Mouse (Mus musculus) MEL (cell line): ENCODE measurements around the gene Psmc3. TPM values are rescaled to one million over a fixed set of nuclear protein-coding genes. Genes with fewer than 3 reads are reported as not detected.

Source experiments
- DNase-seq: peaks from one replicate; pipeline ENCODE4 v3.0.0; 2011; ENCODE audit warnings: low read depth, low spot score
- H3K27ac ChIP-seq: 2 replicates; pipeline ENCODE4 v1.5.1; 2012; ENCODE audit warnings: low read depth, mild to moderate bottlenecking, control low read depth, low read length, moderate library complexity; ENCODE audit not compliant: control insufficient read depth
- H3K27me3 ChIP-seq, 2 experiments: fragments of 150-350 bp in 1 of 2; sonication (generic) in 1 of 2; 2 replicates each; pipeline ENCODE4 v1.6.1; 2012; ENCODE audit warnings: low read length in 2 of 2, mild to moderate bottlenecking in 2 of 2, improper control_type of control experiment in 1 of 2, moderate library complexity in 1 of 2; ENCODE audit not compliant: insufficient read depth in 2 of 2, control insufficient read depth in 1 of 2
- H3K36me3 ChIP-seq, 2 experiments: 2 replicates each; pipeline ENCODE4 v1.6.1; 2012 to 2014; ENCODE audit warnings: low read length in 2 of 2, improper control_type of control experiment in 1 of 2, inconsistent platforms in 1 of 2, mild to moderate bottlenecking in 1 of 2; ENCODE audit not compliant: insufficient read depth in 2 of 2, control insufficient read depth in 1 of 2
- H3K4me1 ChIP-seq, 2 experiments: fragments of 150-350 bp in 1 of 2; sonication (generic) in 1 of 2; 2 replicates each; pipeline ENCODE4 v1.6.1; 2012; ENCODE audit warnings: low read length in 2 of 2, improper control_type of control experiment in 1 of 2, mild to moderate bottlenecking in 1 of 2; ENCODE audit not compliant: insufficient read depth in 2 of 2, control insufficient read depth in 1 of 2
- H3K4me3 ChIP-seq, 2 experiments: fragments of 150-350 bp in 1 of 2; sonication (generic) in 1 of 2; 2 replicates each; pipeline ENCODE4 v1.5.1; 2012; ENCODE audit warnings: low read depth in 2 of 2, low read length in 2 of 2, mild to moderate bottlenecking in 2 of 2, moderate library complexity in 2 of 2, control low read depth in 1 of 2, improper control_type of control experiment in 1 of 2; ENCODE audit not compliant: control insufficient read depth in 1 of 2, insufficient read depth in 1 of 2
- H3K79me2 ChIP-seq: 2 replicates; pipeline ENCODE4 v1.6.1; 2012; ENCODE audit warnings: mild to moderate bottlenecking, low read length, moderate library complexity; ENCODE audit not compliant: control insufficient read depth, poor library complexity, insufficient read depth
- H3K9ac ChIP-seq: 2 replicates; pipeline ENCODE4 v1.6.1; 2012; ENCODE audit warnings: low read depth, mild to moderate bottlenecking, control low read depth, low read length, moderate library complexity; ENCODE audit not compliant: control insufficient read depth, poor library complexity, severe bottlenecking
- H3K9me3 ChIP-seq: fragments of 150-350 bp; sonication (generic); replicated peaks from 2 replicates; pipeline ENCODE4 v1.6.1; 2012; ENCODE audit warnings: mild to moderate bottlenecking, low read length, improper control_type of control experiment, moderate library complexity; ENCODE audit not compliant: insufficient read depth
- CTCF ChIP-seq, 3 experiments: IDR thresholded peaks in 2 of 3; conservative IDR thresholded peaks in 1 of 3; 2 replicates each; pipeline ENCODE4 v1.5.1; 2011 to 2012; ENCODE audit warnings: low read length in 3 of 3, low read depth in 2 of 3, mild to moderate bottlenecking in 2 of 3, improper control_type of control experiment in 1 of 3, inconsistent platforms in 1 of 3, mixed read lengths in 1 of 3, moderate library complexity in 1 of 3; ENCODE audit not compliant: control insufficient read depth in 1 of 3, insufficient read depth in 1 of 3, poor library complexity in 1 of 3, severe bottlenecking in 1 of 3
- E2F4 ChIP-seq: IDR thresholded peaks from 2 replicates; pipeline ENCODE4 v1.6.1; 2011; ENCODE audit warnings: low read depth, low read length, improper control_type of control experiment, borderline replicate concordance
- EP300 ChIP-seq, 2 experiments: IDR thresholded peaks; 2 replicates each; pipeline ENCODE4 v1.6.1; 2011; ENCODE audit warnings: improper control_type of control experiment in 2 of 2, low read length in 2 of 2, low read depth in 1 of 2, mild to moderate bottlenecking in 1 of 2
- ETS1 ChIP-seq: IDR thresholded peaks from 2 replicates; pipeline ENCODE4 v1.6.1; 2012; ENCODE audit warnings: low read depth, mild to moderate bottlenecking, inconsistent platforms, low read length, improper control_type of control experiment, moderate library complexity
- GABPA ChIP-seq: IDR thresholded peaks from 2 replicates; pipeline ENCODE4 v1.6.1; 2012; ENCODE audit warnings: low read depth, mild to moderate bottlenecking, inconsistent platforms, low read length, improper control_type of control experiment, moderate library complexity
- GATA1 ChIP-seq: IDR thresholded peaks from 2 replicates; pipeline ENCODE4 v1.6.1; 2011; ENCODE audit warnings: low read depth, low read length, improper control_type of control experiment
- HCFC1 ChIP-seq: IDR thresholded peaks from 2 replicates; pipeline ENCODE4 v1.6.1; 2012; ENCODE audit warnings: low read depth, mild to moderate bottlenecking, inconsistent platforms, low read length, improper control_type of control experiment, moderate library complexity
- JUND ChIP-seq: IDR thresholded peaks from 2 replicates; pipeline ENCODE4 v1.6.1; 2011; ENCODE audit warnings: low read depth, mild to moderate bottlenecking, improper control_type of control experiment, low read length
- MAZ ChIP-seq: IDR thresholded peaks from 2 replicates; pipeline ENCODE4 v1.6.1; 2012; ENCODE audit warnings: low read depth, mild to moderate bottlenecking, inconsistent platforms, low read length, improper control_type of control experiment
- MXI1 ChIP-seq: IDR thresholded peaks from 2 replicates; pipeline ENCODE4 v1.6.1; 2011; ENCODE audit warnings: mild to moderate bottlenecking, low read depth, low read length, improper control_type of control experiment
- NELFE ChIP-seq: IDR thresholded peaks from 2 replicates; pipeline ENCODE4 v1.6.1; 2011; ENCODE audit warnings: low read depth, low read length, improper control_type of control experiment
- POLR2A ChIP-seq, 2 experiments: IDR thresholded peaks; 2 replicates each; pipeline ENCODE4 v1.6.1; 2011 to 2012; ENCODE audit warnings: low read length in 2 of 2, mild to moderate bottlenecking in 2 of 2, control low read depth in 1 of 2, improper control_type of control experiment in 1 of 2, low read depth in 1 of 2, moderate library complexity in 1 of 2; ENCODE audit not compliant: control insufficient read depth in 1 of 2, insufficient read depth in 1 of 2, poor library complexity in 1 of 2
- RAD21 ChIP-seq: IDR thresholded peaks from 2 replicates; pipeline ENCODE4 v1.6.1; 2011; ENCODE audit warnings: mild to moderate bottlenecking, low read depth, low read length, improper control_type of control experiment
- SIN3A ChIP-seq: IDR thresholded peaks from 2 replicates; pipeline ENCODE4 v1.6.1; 2012; ENCODE audit warnings: low read length, improper control_type of control experiment, inconsistent platforms
- SMC3 ChIP-seq: IDR thresholded peaks from 2 replicates; pipeline ENCODE4 v1.6.1; 2011; ENCODE audit warnings: low read depth, low read length, improper control_type of control experiment
- TAL1 ChIP-seq: IDR thresholded peaks from 2 replicates; pipeline ENCODE4 v1.6.1; 2012; ENCODE audit warnings: mild to moderate bottlenecking, inconsistent platforms, low read length, moderate library complexity, mixed read lengths
- TBP ChIP-seq: IDR thresholded peaks from 2 replicates; pipeline ENCODE4 v1.8.0; 2011; ENCODE audit warnings: low read depth, low read length, improper control_type of control experiment
- TCF12 ChIP-seq: IDR thresholded peaks from 2 replicates; pipeline ENCODE4 v1.6.1; 2014; ENCODE audit warnings: low read depth, mild to moderate bottlenecking, inconsistent platforms, low read length, improper control_type of control experiment, moderate library complexity
- UBTF ChIP-seq: IDR thresholded peaks from 2 replicates; pipeline ENCODE4 v1.6.1; 2012; ENCODE audit warnings: low read depth, mild to moderate bottlenecking, inconsistent platforms, low read length, improper control_type of control experiment, moderate library complexity, borderline replicate concordance; ENCODE audit not compliant: insufficient read depth
- ZC3H11A ChIP-seq: IDR thresholded peaks from 2 replicates; pipeline ENCODE4 v1.6.1; 2012; ENCODE audit warnings: low read depth, mild to moderate bottlenecking, inconsistent platforms, low read length, improper control_type of control experiment
- ZMIZ1 ChIP-seq: IDR thresholded peaks from 2 replicates; pipeline ENCODE4 v1.6.1; 2012; ENCODE audit warnings: low read depth, mild to moderate bottlenecking, inconsistent platforms, low read length, improper control_type of control experiment, moderate library complexity
- polyA plus RNA-seq, 2 experiments: library from polyadenylated mRNA; stranded (reverse) in 1 of 2; unstranded in 1 of 2; fragments of >175 nt in 1 of 2; fragments of >200 nt in 1 of 2; gene quantifications; 2 replicates each; pipeline versions ENCODE4 v1.2.1 to v1.2.4; 2012; ENCODE audit warnings: low replicate concordance in 2 of 2, low read depth in 1 of 2; ENCODE audit not compliant: insufficient read length in 2 of 2, insufficient read depth in 1 of 2, missing spikeins in 1 of 2
- total RNA-seq: library from RNA; depleted of rRNA; stranded (reverse); fragments of 300-350 nt; gene quantifications from 2 replicates; pipeline ENCODE4 v1.2.3, GENCODE M21; 2012

Psmc3 gene
- total and polyA plus RNA-seq, 3 experiments: 259 to 1,459 (median 428) TPM

DNA sequence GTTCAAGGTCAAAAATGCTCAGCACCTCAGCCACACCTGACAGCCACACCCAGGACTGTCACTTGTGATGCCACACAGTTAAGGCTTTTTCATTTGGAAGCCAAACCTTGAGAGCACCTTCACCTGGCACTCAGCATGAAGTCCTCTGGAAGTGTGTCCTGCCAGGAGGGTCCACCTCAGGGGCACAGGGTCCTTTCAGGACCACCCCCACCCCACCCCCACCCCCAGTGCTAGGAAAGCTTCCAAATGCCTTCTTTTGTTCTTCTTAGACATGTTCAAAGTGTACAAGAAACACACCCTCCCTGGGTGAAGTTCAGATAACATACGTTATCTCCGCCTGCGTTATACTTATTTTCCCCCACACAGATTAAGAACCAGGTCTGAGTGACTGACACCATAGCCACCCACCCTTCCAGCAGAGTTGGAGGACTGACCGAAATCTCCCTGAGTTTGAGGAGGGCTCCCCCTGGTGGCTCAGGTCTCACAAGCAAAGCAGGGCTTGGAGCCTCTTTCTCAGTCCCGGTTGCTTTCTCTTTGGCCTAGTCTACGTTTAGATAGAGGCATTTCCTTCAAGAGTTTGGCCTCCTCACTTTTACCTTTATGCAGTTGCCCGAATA, 47.4 kb downstream of the Psmc3 start:
- peak; percentile 92 for DNase-seq
- peaks cover 11 to 23% of the 10 kb centered on the region in 2 experiments for H3K4me1 ChIP-seq
- peaks cover 50% of the 10 kb centered on the region for H3K79me2 ChIP-seq
- H3K27ac ChIP-seq: peak overlapping the region; percentile 20; the same call in 1 of the 2 replicates
- peak overlapping the region; percentile 3 to 31; a peak in 2 of 4 replicates for H3K4me3 ChIP-seq
- peaks cover 8 to 37% of the 10 kb centered on the region in 2 experiments for H3K36me3 ChIP-seq
- TF ChIP-seq POLR2A (IDR thresholded peaks at IDR 0.05; ENCODE audit: control insufficient read depth in 1 of 2, insufficient read depth in 1 of 2, low read depth in 1 of 2, low read length in 2 of 2, poor library complexity in 1 of 2) (peak in 1 of 2 experiments; percentile 43; a peak in 1 of 4 replicates), SMC3 (peak; percentile 97), CTCF (IDR thresholded peaks at IDR 0.05 in 2 of 3, conservative IDR thresholded peaks at IDR 0.05 in 1 of 3; ENCODE audit: control insufficient read depth in 1 of 3, insufficient read depth in 1 of 3, low read depth in 2 of 3, low read length in 3 of 3, poor library complexity in 1 of 3, severe bottlenecking in 1 of 3) (peak; percentile 89 to 98 (median 96)), ZC3H11A (peak; percentile 94), TBP (0 out of 2 replicates have a peak, but pooled peaks have one; percentile 23), HCFC1 (peak; percentile 44; the same call in 1 of the 2 replicates), ZMIZ1 (no peak), ETS1 (peak; percentile 41; the same call in 1 of the 2 replicates), JUND (no peak), NELFE (no peak), TCF12 (0 out of 2 replicates have a peak, but pooled peaks have one; percentile 9), UBTF (no peak), MXI1 (peak; percentile 27; the same call in 1 of the 2 replicates), RAD21 (peak; percentile 92), GABPA (no peak), GATA1 (peak; percentile 64), MAZ (peak; percentile 79), TAL1 (no peak), SIN3A (peak; percentile 74), EP300 (IDR thresholded peaks at IDR 0.05; ENCODE audit: low read depth in 1 of 2, low read length in 2 of 2) (peak in 1 of 2 experiments; percentile 20; a peak in 1 of 4 replicates)
- H3K9me3 ChIP-seq: no peaks in the 10 kb centered on the region
- H3K9ac ChIP-seq: peak overlapping the region; percentile 65
- H3K27me3 ChIP-seq: no peaks in the 10 kb centered on the region

DNA sequence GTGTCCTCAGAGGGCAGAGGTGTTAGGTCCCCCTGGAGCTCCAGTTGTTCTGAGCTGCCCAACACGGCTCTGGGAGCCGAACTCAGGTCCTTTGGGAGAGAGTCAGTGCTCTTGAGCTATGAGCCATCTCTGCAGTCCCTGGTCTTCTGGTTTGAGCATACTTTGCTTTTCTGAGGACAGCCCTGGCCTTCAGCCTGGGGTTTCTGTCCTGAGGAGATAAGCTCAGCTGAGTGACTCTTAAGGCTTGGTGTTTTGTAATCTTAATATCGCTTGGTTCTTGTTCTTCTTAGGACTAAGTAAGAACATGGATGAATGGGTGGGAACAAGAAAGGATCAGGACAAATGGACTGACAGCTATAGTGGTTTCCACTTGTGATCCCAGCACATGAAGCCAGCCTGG, 54.3 kb downstream of the Psmc3 start:
- Histone ChIP-seq H3K4me3 (no peak overlapping the region), H3K4me1 (peaks cover 0 to 2% of the 10 kb centered on the region in 2 experiments; a peak in 2 of 4 replicates), H3K27ac (no peak overlapping the region), H3K36me3 (peaks cover 9 to 12% of the 10 kb centered on the region in 2 experiments), H3K79me2 (peaks cover 5% of the 10 kb centered on the region; the same call in 1 of the 2 replicates), H3K9ac (no peak overlapping the region), H3K27me3 (no peaks in the 10 kb centered on the region), H3K9me3 (no peaks in the 10 kb centered on the region)
- TF ChIP-seq TAL1 (peak; percentile 35; the same call in 1 of the 2 replicates), E2F4 (no peak)
- DNase-seq: no peak
